Mouse (Mus musculus) cerebellum, adult 2 months (tissue): Measurements from ENCODE around the gene Abca4. TPM values are rescaled to one million over a fixed set of nuclear protein-coding genes. Genes with fewer than 3 reads are reported as not detected.

Source experiments
- DNase-seq, 2 experiments: peaks; one replicate each; pipeline ENCODE4 v3.0.0; 2021
- H3K27ac ChIP-seq: fragments of 200-500 bp; 2 replicates; pipeline ENCODE4 v1.5.1; 2012; ENCODE audit warnings: low read length, control low read depth, inconsistent platforms; ENCODE audit not compliant: insufficient read depth
- H3K27me3 ChIP-seq: fragments of 200-500 bp; 2 replicates; pipeline ENCODE4 v1.6.1; 2012; ENCODE audit warnings: inconsistent platforms, mild to moderate bottlenecking, low read length, moderate library complexity; ENCODE audit not compliant: control insufficient read depth, insufficient read depth
- H3K4me1 ChIP-seq: fragments of 200-500 bp; 2 replicates; pipeline ENCODE4 v1.6.1; 2011; ENCODE audit warnings: low read length; ENCODE audit not compliant: control insufficient read depth, insufficient read depth
- H3K4me3 ChIP-seq: fragments of 200-500 bp; replicated peaks from 2 replicates; pipeline ENCODE3; 2011; ENCODE audit warnings: mild to moderate bottlenecking, low read depth, low read length, control low read depth; ENCODE audit not compliant: insufficient read depth
- CTCF ChIP-seq: fragments of 200-500 bp; IDR thresholded peaks from 2 replicates; pipeline ENCODE4 v1.5.1; 2011; ENCODE audit warnings: low read depth, mild to moderate bottlenecking, control low read depth, low read length, moderate library complexity, borderline replicate concordance; ENCODE audit not compliant: insufficient read depth
- POLR2A ChIP-seq: fragments of 200-500 bp; IDR thresholded peaks from 2 replicates; pipeline ENCODE4 v1.6.1; 2011; ENCODE audit warnings: low read length, control low read depth, borderline replicate concordance; ENCODE audit not compliant: insufficient read depth
- WGBS: fragments of 180-500 bp; shearing (Covaris S2); methylation state at CpG from one replicate; pipeline ENCODE4 v1.1.7; 2018; 5-methylcytosine and 5-hydroxymethylcytosine counted together
- polyA plus RNA-seq: library from polyadenylated mRNA; depleted of rRNA; stranded (reverse); fragments of >200 nt; gene quantifications from 2 replicates; pipeline ENCODE4 v1.2.3, GENCODE M21; 2012; rRNA removed

Gene Abca4
- polyA plus RNA-seq, result 2.3 and 5.0 TPM in 2 replicates

DNA sequence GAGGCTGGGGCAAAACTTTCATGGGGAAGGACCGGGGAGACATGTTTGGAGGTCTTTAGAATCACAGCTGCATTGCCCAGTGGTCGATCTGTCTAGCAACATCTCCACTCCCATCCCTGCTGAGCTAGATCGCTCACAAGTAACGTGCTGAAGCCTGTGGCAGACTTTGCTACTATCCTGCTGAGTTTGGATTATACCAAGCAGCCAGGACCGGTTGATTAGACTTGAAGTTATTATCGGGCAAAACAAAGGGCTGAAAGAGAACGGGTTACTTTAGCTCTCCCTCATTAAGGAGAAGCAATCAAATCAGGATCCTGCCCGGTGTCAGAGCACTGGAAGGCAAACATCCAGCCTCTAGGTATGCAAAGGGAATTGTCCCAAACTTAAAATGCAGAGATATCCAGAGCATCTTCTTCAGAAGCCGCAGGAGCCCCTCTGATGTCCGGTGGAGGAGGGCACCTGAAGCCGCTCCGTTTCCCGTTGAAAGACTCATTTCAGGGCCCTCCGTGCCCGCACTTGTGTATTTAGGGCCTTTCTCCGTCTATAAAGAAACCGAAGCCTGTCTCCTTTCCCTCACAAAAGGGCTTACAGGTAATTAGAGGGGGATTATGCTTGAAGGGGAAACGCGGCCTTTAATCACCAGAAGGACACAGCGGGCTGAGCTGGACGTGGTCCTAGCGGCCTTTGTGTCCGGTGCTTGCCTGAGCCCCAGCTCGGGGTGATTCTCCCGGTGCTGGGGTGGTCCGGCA, at the start of gene Abca4:
Gene Abca4, plus strand, starts transcription at position 645 of the 749 bp plus-strand sequence.
- no peak within 1 kb of the TSS for H3K27ac ChIP-seq
- DNase-seq, result no peak
- H3K4me1 ChIP-seq, result no peaks in the 10 kb centered on the region; the same call in none of the 2 replicates
- TF ChIP-seq POLR2A, result no peak
- no peak for TF ChIP-seq CTCF
- no peak within 1 kb of the TSS for H3K4me3 ChIP-seq
- no peaks in the 10 kb centered on the region; the same call in 1 of the 2 replicates for H3K27me3 ChIP-seq
- WGBS, result 22% methylated on average over 26 of the region's 26 CpGs

DNA sequence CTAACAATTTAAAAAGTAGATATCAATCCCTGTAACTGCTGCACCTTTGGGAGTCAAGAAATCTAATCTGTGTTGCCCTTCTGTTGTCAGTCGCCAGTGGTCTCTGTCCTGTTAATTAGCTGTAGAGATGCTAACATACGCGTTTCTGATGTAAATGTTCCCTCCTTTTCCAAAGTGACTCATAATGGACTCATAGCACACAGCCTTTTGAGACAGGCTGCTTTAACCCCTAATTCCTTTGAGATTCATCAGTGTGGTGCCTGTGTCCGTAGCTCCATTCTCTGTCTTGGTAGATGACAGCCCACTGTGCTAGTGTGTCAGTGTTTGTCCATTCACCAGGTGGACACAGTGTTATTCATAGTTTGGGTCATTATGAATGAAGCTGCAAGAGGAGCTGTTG, 49.1 kb upstream of the Abca4 start:
- TF ChIP-seq POLR2A (no peak), CTCF (no peak)
- 77% methylated on average over 4 of the region's 4 CpGs for WGBS
- Histone ChIP-seq H3K27me3 (no peaks in the 10 kb centered on the region), H3K4me3 (no peak overlapping the region), H3K4me1 (no peaks in the 10 kb centered on the region), H3K27ac (no peak overlapping the region)
- DNase-seq, result no peak

DNA sequence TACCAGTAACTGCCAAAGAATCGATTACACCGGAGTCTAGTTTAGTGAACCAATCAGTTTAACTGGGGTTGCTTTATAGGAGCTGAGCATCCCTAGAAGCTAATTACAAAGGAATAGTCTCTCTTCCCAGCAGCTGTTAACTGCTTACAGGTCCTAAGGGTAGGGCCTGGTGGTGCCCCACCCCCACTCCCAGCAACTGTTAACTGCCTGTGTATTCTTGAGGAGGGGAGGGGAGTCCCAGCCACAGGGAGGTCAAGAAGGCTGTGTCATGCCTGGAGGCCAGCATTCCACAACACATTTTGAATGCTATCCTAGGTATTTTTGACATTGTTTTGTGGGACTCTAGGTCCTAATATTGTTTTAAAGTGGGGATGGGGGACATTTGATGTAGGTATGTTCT, 44.3 kb upstream of the Abca4 start:
- Histone ChIP-seq H3K4me3 (no peak overlapping the region), H3K27ac (no peak overlapping the region), H3K27me3 (no peaks in the 10 kb centered on the region), H3K4me1 (no peaks in the 10 kb centered on the region)
- WGBS, result 93% methylated on average over 2 of the region's 2 CpGs
- no peak for DNase-seq
- TF ChIP-seq CTCF, result no peak
- no peak for TF ChIP-seq POLR2A

DNA sequence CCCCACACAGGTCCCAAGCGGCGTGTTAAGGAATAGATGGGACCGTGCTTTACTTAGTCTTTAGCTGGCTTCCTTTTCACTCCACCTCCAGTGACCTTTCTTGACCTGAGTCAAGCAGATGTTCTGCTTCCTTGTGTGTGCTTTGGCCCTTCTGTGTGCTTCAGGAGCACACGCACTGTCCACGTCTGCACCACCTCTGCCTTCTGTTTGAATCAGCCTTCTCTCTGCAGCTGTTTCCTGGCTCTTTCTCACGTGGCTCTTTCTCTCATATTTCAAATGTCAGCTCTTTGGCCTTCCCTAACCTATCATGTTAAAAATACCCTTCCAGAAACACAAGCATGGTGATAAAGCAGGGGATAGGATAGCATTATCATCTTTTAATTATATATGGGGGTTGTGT, 42.7 kb upstream of the Abca4 start:
- TF ChIP-seq CTCF (no peak), POLR2A (no peak)
- no peaks in the 10 kb centered on the region for H3K4me1 ChIP-seq

DNA sequence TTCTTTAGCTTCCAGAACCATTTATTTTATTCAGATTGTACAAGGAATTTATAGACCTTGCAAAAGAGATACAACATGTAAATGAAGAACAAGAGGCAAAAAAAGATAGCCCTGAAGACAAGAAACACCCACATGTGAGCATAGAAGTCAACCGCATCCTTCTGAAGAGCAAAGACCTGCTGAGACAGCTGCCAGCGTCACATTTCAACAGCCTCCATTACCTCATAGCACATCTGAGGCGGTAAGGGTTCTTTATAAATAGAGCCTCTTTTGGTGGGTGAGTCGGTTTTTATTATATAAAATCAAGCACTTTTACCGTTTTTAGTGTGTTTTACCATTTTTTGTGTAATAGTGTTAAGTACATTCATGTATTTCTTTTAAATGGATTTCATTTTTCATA, 34.4 kb upstream of the Abca4 start:
- no peaks in the 10 kb centered on the region for H3K27me3 ChIP-seq
- no peak for DNase-seq
- no peak overlapping the region for H3K27ac ChIP-seq
- H3K4me3 ChIP-seq, result no peak overlapping the region
- no peaks in the 10 kb centered on the region for H3K4me1 ChIP-seq
- 94% methylated on average over 5 of the region's 5 CpGs for WGBS
- TF ChIP-seq CTCF (no peak), POLR2A (no peak)

More for the DNA sequence above, 42.7 kb upstream of the Abca4 start:
- no peaks in the 10 kb centered on the region for H3K27me3 ChIP-seq
- H3K27ac ChIP-seq, result no peak overlapping the region
- no peak overlapping the region for H3K4me3 ChIP-seq
- WGBS, result 85% methylated on average over 6 of the region's 6 CpGs
- DNase-seq, result no peak

DNA sequence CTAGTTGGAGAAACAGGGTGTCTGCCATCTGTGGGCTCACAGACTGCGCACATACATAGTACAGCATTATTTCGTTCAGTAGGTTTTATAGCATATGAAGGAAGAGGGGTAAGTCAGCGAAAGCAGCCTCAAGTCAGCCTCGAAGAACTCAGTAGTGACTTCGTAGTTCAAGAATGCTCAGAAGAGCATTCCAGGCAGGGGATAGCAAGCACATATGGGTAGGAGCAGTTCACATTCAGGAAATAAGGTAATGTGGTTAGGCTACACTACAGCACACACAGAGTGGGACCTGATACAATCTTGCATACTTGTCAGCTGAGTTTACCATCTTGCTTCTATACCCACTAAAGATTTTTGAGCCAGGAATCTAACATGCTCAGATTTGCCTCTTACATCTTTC, 34.0 kb upstream of the Abca4 start:
- Histone ChIP-seq H3K4me1 (no peaks in the 10 kb centered on the region), H3K27ac (no peak overlapping the region), H3K4me3 (no peak overlapping the region), H3K27me3 (no peaks in the 10 kb centered on the region)
- DNase-seq, result no peak
- TF ChIP-seq CTCF (no peak), POLR2A (no peak)
- WGBS, result 93% methylated on average over 5 of the region's 5 CpGs

DNA sequence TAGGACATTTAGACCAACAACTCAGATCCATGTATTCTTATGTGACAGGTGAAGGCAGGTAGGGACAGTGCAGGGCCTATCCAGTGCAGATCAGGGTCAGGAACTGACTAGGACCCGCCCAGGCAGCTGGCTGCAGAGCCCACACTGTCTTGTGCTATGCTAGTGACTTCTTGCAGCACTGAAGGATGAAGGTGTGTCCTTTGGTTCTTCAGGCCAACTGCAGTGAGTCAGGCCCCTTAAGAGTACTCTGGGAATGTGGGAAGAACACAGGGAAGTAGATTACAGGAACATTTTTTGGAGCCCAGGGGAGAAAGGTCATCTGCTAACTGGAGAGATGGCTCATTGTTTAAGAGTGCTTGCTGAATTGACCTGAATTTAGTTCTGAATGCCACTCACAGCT, 31.8 kb upstream of the Abca4 start:
- Histone ChIP-seq H3K27me3 (no peaks in the 10 kb centered on the region), H3K27ac (no peak overlapping the region), H3K4me1 (no peaks in the 10 kb centered on the region), H3K4me3 (no peak overlapping the region)
- TF ChIP-seq POLR2A, result no peak
- no peak for TF ChIP-seq CTCF
- WGBS, result 74% methylated on average over 1 of the region's 1 CpGs
- DNase-seq, result no peak

DNA sequence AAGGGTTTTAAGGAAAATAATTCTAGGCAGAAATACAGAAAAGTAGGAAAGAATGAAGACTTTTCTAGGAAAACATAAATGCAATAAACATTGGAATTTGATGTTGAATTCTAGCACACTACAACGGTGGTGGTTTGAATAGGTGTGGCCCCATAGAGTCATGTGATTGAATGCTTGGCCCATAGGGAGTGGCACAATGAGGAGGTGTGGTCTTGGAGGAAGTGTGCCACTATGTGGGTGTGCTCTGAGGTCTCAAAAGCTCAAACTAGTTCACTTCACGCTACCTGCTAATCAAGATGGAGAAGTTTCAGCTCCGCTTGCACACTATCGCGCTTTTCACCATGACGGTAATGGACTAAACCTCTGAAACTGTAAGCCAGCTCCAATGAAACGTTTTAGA, 25.8 kb upstream of the Abca4 start:
- H3K27me3 ChIP-seq, result no peaks in the 10 kb centered on the region
- no peaks in the 10 kb centered on the region for H3K4me1 ChIP-seq
- 95% methylated on average over 7 of the region's 7 CpGs for WGBS
- no peak overlapping the region for H3K27ac ChIP-seq
- TF ChIP-seq CTCF (no peak), POLR2A (no peak)
- no peak overlapping the region for H3K4me3 ChIP-seq
- no peak for DNase-seq
